Mouse (Mus musculus) neutrophil, adult 83 days (primary cell): ENCODE data around the gene Rps7. TPM values are rescaled to one million over a fixed set of nuclear protein-coding genes. Genes with fewer than 3 reads are reported as not detected.

Source experiments
- total RNA-seq, 2 experiments: library from RNA; stranded (reverse); gene quantifications; one replicate each; pipeline ENCODE4 v1.2.4; 2023

Gene Rps7
- 100 to 1,000 TPM; 298 to 346 TPM for total RNA-seq

GRCm38 (mm10) chr12:28635535-28636476, at the start of gene Rps7:
Gene Rps7, minus strand, starts transcription at chr12:28635953.

DNA sequence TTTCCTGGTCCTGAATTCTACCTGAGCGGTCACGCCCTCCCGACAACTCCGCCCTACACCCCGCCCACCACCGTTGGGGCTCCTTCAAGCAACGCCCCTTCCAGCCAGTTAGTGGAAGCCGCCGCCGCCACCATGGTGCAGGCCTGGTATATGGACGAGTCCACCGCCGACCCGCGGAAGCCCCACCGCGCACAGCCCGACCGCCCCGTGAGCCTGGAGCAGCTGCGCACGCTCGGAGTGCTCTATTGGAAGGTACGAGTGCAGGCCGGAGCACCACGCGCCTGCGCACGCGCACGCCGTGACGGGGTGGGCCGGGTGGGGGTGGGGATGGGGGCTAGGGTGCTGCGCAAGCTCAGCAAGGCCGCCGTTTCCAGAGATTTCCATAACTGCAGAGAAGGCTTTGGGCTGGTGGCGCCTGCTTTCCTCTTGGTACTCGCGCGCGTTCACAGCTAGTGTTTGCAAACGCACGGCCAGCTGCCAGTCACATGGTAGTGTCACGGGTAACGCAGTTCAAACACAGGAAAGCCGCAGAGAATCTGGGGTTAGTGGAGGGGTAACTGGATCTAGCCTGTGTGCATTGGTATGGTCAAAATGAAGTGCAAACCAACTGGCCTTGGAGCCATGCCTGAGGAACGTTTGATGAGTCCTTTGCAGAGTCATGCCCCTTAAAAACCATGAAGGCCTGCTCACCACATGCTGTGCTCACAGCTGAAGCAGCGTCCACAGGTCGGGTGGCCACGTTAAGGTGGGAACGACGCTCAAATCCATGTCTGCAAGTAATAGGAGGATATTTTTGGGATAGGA, 39.6 kb upstream of the Rps7 start, which contains the start of gene Adi1:
Gene Adi1 (plus strand): TSS at position 111 of the 804 bp plus-strand sequence.

GRCm38 (mm10) chr12:28649141-28650110, 13.7 kb upstream of the Rps7 start, which contains the start of gene Rnaseh1:
Gene Rnaseh1, plus strand, starts transcription at chr12:28649602.

DNA sequence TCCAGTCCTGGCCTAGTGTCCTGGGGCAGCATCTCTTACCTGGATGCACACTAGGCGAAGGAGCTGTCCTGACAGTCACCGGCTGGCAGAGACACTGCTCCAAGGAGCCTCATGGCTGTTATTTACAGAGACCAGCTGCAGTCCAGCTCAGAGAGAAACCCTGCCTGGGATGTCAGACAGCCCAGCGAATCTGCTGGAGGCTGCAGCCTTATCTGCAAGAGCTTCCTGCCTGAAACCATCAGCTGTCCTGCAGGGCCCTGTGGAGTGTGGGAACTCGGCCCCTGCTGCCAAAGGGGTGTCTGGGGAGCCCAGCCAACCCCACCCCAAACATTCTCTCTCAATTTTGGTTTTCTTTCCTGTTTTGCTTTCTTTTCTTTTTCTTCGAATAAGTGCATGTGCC, 12.6 kb downstream of the Rps7 start, which contains the start of gene Colec11:
Gene Colec11 (minus strand): TSS at position 183 of the 400 bp plus-strand sequence.

DNA sequence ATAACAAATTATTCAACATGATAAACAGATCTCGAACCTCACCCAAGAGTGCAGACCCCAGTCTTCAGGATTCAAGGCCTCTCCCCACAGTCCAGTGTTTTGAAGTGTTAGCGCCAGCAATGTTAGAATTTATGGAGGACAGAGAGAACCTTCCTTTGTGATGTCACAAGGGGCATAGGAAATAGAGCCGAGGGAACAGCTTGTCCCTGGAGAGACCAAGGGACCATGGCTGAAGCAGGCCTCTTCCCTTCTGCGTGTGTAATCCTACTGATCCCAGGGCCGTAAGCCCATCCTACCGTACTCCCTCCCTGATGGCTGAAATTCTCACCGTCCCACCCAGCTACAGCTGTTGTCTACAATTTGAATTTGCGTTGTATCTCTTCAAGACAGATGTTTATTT, 53.3 kb downstream of the Rps7 start, which contains the start of gene Allc:
Gene Allc (minus strand): TSS at position 101 of the 400 bp plus-strand sequence.

Other genes with a start within 250 kb of the Rps7 start
- gene Dcdc2c, start 83.6 kb downstream of the Rps7 start, total RNA-seq = under 1 TPM; 0.24 to 0.46 TPM
- gene Allc, start 53.4 kb downstream of the Rps7 start, total RNA-seq = not detected
- gene Colec11, start 12.6 kb downstream of the Rps7 start, total RNA-seq = not detected
- 10 to 100 TPM; 11.2 to 13.1 TPM for gene Rnaseh1, start 13.6 kb upstream of the Rps7 start, total RNA-seq
- gene Adi1, start 39.3 kb upstream of the Rps7 start, total RNA-seq = 10 to 100 TPM in 1 of 2 experiments, 1 to 10 TPM in 1; 9.0 to 10.8 TPM
- gene Trappc12, start 114.5 kb upstream of the Rps7 start, total RNA-seq = 10 to 100 TPM; 22.1 to 23.6 TPM
- gene Eipr1, start 115.8 kb upstream of the Rps7 start, total RNA-seq = 10 to 100 TPM; 19.6 to 24.4 TPM